Mouse (Mus musculus) thymus, adult 2 months (tissue): Measurements from ENCODE around the gene Plod2. TPM values are rescaled to one million over a fixed set of nuclear protein-coding genes. Genes with fewer than 3 reads are reported as not detected.

ENCODE experiments used
- DNase-seq: peaks from one replicate; pipeline ENCODE4 v3.0.0; 2021
- H3K27ac ChIP-seq: fragments of 200-500 bp; 2 replicates; pipeline ENCODE4 v1.5.1; 2012; ENCODE audit warnings: low read length, control low read depth; ENCODE audit not compliant: control insufficient read depth, insufficient read depth
- H3K27me3 ChIP-seq: fragments of 200-500 bp; 2 replicates; pipeline ENCODE4 v1.6.1; 2012; ENCODE audit warnings: mild to moderate bottlenecking, low read length, moderate library complexity, mixed read lengths; ENCODE audit not compliant: control insufficient read depth, insufficient read depth
- H3K36me3 ChIP-seq: fragments of 200-500 bp; 2 replicates; pipeline ENCODE4 v1.6.1; 2012; ENCODE audit warnings: mild to moderate bottlenecking, low read length, moderate library complexity; ENCODE audit not compliant: control insufficient read depth, insufficient read depth
- H3K4me1 ChIP-seq: fragments of 200-500 bp; replicated peaks from 2 replicates; pipeline ENCODE4 v1.6.1; 2012; ENCODE audit warnings: low read length; ENCODE audit not compliant: control insufficient read depth, insufficient read depth
- H3K4me3 ChIP-seq: fragments of 200-500 bp; 2 replicates; pipeline ENCODE4 v1.5.1; 2012; ENCODE audit warnings: mild to moderate bottlenecking, low read length, control low read depth, moderate library complexity; ENCODE audit not compliant: control insufficient read depth, insufficient read depth
- CTCF ChIP-seq: fragments of 200-500 bp; IDR thresholded peaks from 2 replicates; pipeline ENCODE4 v1.5.1; 2012; ENCODE audit warnings: mild to moderate bottlenecking, control low read depth, low read length, moderate library complexity, borderline replicate concordance; ENCODE audit not compliant: control insufficient read depth, poor library complexity, insufficient read depth; ENCODE audit errors: extremely low read depth
- POLR2A ChIP-seq: fragments of 200-500 bp; IDR thresholded peaks from 2 replicates; pipeline ENCODE4 v1.6.1; 2012; ENCODE audit warnings: mild to moderate bottlenecking, low read length, control low read depth, moderate library complexity; ENCODE audit not compliant: control insufficient read depth, poor library complexity, insufficient read depth; ENCODE audit errors: extremely low read depth
- WGBS: fragments of 180-500 bp; shearing (Covaris S2); methylation state at CpG from one replicate; pipeline ENCODE4 v1.1.7; 2018; 5-methylcytosine and 5-hydroxymethylcytosine counted together
- polyA plus RNA-seq: library from polyadenylated mRNA; depleted of rRNA; stranded (reverse); fragments of >200 nt; gene quantifications from 2 replicates; pipeline ENCODE4 v1.2.3, GENCODE M21; 2012

Plod2 gene
- polyA plus RNA-seq, 1 experiment = 3.6 TPM

DNA sequence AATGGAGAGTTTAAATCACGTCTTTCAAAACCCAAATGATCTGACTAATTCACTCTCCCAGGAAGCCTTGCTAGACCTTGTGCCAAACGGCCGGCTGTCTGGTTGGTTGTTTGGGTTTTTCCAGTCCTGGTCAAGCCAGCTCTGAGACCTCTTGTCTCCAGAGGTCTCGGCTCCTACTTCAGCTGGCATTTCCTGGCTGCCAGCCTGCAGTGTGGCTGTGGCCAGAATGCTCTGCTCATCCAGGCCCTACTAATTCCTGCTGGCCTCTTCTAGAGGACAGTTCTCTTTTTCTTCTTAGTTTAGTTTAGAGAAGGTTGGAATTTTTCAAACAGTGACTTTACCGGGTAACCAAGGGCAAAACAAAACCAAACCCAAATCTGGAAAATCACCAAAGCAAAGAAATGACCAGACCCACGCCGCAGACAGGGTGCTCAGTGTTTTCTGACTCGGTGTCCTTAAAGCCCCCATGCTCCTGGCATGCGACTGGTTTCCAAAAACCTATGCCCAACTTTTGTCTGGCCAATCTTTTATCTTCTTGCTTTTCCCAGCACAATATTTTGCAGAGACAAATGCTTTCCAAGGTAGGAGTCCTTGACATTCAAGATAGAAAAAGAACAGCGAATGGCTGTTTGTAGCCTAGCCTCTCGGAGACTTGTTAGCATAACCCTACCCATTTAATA, 7.9 kb downstream of the Plod2 start:
- Histone ChIP-seq H3K27ac (no peak overlapping the region), H3K27me3 (no peaks in the 10 kb centered on the region), H3K4me1 (peaks cover 3% of the 10 kb centered on the region; the same call in 1 of the 2 replicates), H3K36me3 (no peaks in the 10 kb centered on the region), H3K4me3 (no peak overlapping the region)
- 95% methylated on average over 11 of the region's 11 CpGs for WGBS
- TF ChIP-seq CTCF = no peak
- no peak for TF ChIP-seq POLR2A
- DNase-seq = no peak

GRCm38 (mm10) chr9:92550981-92551380, 9.0 kb downstream of the Plod2 start:
- DNase-seq = no peak
- WGBS = 92% methylated on average over 2 of the region's 2 CpGs
- TF ChIP-seq POLR2A = no peak
- no peak for TF ChIP-seq CTCF
- H3K36me3 ChIP-seq = no peaks in the 10 kb centered on the region
- no peak overlapping the region for H3K4me3 ChIP-seq
- H3K27ac ChIP-seq = no peak overlapping the region
- H3K4me1 ChIP-seq = no peaks in the 10 kb centered on the region
- no peaks in the 10 kb centered on the region for H3K27me3 ChIP-seq

GRCm38 (mm10) chr9:92551666-92552065, 9.6 kb downstream of the Plod2 start:
- Histone ChIP-seq H3K4me3 (no peak overlapping the region), H3K27ac (no peak overlapping the region), H3K36me3 (no peaks in the 10 kb centered on the region), H3K4me1 (no peaks in the 10 kb centered on the region), H3K27me3 (no peaks in the 10 kb centered on the region)
- WGBS = 98% methylated on average over 4 of the region's 4 CpGs
- no peak for TF ChIP-seq POLR2A
- no peak for TF ChIP-seq CTCF
- DNase-seq = no peak

GRCm38 (mm10) chr9:92552691-92553090, 10.7 kb downstream of the Plod2 start:
- DNase-seq = no peak
- no peaks in the 10 kb centered on the region for H3K4me1 ChIP-seq
- no peak overlapping the region for H3K4me3 ChIP-seq
- no peaks in the 10 kb centered on the region for H3K36me3 ChIP-seq
- 97% methylated on average over 3 of the region's 3 CpGs for WGBS
- no peak overlapping the region for H3K27ac ChIP-seq
- no peaks in the 10 kb centered on the region for H3K27me3 ChIP-seq
- no peak for TF ChIP-seq CTCF
- no peak for TF ChIP-seq POLR2A

DNA sequence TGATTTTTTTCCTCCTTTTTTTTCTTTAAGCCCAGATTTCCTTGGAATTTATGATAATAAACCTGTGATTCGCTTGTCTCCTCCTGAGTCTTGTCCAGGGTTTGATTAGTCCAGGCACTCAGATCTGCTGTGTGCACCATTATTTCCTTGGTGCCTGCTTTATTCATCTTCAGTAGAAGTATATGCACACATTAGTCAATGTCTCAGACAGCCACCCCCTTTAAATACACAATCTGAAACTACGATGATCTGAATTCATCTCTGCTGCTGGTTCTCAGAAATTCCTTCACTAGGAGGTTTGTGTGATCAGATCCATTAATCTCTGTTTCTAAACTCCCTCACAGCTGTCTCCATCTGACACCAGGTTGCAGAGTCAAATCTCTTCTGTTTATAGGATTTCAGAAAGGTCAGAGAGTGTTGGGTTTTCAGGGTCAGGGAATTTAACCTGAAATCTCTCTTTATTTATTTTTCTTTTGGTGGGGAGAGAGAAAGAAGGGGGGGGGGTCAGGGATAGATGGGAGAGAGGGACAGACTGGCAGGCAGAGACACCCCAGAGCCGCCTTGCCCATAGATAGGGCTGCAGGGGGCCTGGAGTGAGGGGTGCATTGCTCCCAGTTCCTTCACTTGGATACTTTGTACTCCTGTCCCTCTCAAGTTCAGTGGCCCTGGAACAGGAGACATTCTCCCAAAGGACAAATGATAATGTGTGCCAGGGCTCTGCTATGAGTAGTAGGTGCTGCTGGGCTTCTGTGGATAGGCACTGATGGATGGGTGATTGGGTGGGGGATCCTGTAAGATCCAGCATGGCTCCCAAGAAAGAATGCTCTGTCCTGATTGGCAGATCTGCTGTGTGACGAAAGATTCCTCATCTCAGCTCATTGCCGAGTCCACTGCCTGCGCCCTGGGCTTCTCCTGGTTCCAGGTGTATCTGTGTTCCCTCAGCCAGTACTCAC, 13.3 kb downstream of the Plod2 start:
- WGBS = 89% methylated on average over 6 of the region's 6 CpGs

DNA sequence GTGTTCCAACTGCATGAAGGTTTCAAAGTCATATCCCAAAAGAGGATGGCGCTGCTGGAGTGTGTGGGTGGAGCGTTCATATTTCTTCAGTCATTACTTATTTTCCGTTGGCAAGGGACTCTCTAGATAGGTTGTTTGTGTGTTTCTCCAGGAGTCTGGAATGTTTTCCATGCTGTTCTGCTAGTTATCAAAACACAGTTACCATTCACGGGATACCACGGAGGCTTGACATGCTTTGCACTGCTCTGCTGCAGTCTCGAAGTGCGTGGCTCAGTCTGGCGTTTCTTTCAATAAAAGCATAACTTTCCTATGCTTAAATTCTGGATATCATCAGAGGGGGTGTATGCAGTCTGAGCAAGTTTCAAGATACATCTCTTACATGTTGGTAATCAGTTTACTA, 17.7 kb downstream of the Plod2 start:
- no peak overlapping the region for H3K4me3 ChIP-seq
- H3K27ac ChIP-seq = no peak overlapping the region
- TF ChIP-seq CTCF (no peak), POLR2A (no peak)
- H3K4me1 ChIP-seq = no peaks in the 10 kb centered on the region
- DNase-seq = no peak
- 92% methylated on average over 8 of the region's 8 CpGs for WGBS
- H3K27me3 ChIP-seq = no peaks in the 10 kb centered on the region
- no peaks in the 10 kb centered on the region for H3K36me3 ChIP-seq

More for the DNA sequence above, 13.3 kb downstream of the Plod2 start:
- DNase-seq = no peak
- Histone ChIP-seq H3K36me3 (no peaks in the 10 kb centered on the region), H3K4me3 (no peak overlapping the region), H3K27me3 (no peaks in the 10 kb centered on the region), H3K4me1 (no peaks in the 10 kb centered on the region), H3K27ac (no peak overlapping the region)
- TF ChIP-seq POLR2A = no peak
- no peak for TF ChIP-seq CTCF
